Comparison of ENCODE assay signal across 30 mouse cellular contexts in genomic region chr2:147069077-147069476, GRCm38 (mm10). TPM values are rescaled to one million over a fixed set of nuclear protein-coding genes. Genes with fewer than 3 reads are reported as not detected.
DNase-seq lines count a peak whose midpoint lies in the region; ATAC-seq and TF ChIP-seq lines count a peak whose summit lies in the region.
"Had no signal": no experiment of that assay in that cellular context is flagged by ENCODE, and none has a peak within 500 bp of the region (broad histone marks: within the 10 kb centered on the region; RNA-seq: fewer than 3 reads in every experiment).

No protein-coding gene starts in this region.

- DNase-seq in heart, adult 11 months, result peak; percentile 62
- no peak for DNase-seq in midbrain, embryonic 10.5 days (ENCODE audit: low spot score)
- peak; percentile 80 for DNase-seq in brain, embryonic 14.5 days (ENCODE audit: low read depth)
- DNase-seq in retina, embryonic 14.5 days (ENCODE audit: low spot score), result peak; percentile 60
- DNase-seq in right cerebral cortex, postnatal 14 days, result no peak
- DNase-seq: adrenal gland, postnatal 10 days; B cell, adult 2 months; cerebellum, adult 2 months; cerebellum, postnatal 25 days; gastrocnemius, postnatal 25 days; heart, adult 2 months; kidney, adult 11 months; kidney, postnatal 36 days; lung, adult 18-20 months; lung, postnatal 10 days; right cerebral cortex, postnatal 4 days; thymus, adult 2 months; thymus, postnatal 4 days had no signal

- ATAC-seq in heart, embryonic 11.5 days (replicated peaks; ENCODE audit: insufficient number of reproducible peaks, low FRiP score, low TSS enrichment), result no peak
- 0 out of 2 replicates have a peak, but pooled peaks have one; percentile 20 for ATAC-seq in midbrain, embryonic 13.5 days
- ATAC-seq in intestine, postnatal 0 days, result no peak
- ATAC-seq: liver, embryonic 12.5 days; midbrain, embryonic 16.5 days had no signal

- no peak overlapping the region for H3K9ac ChIP-seq in heart, embryonic 11.5 days (ENCODE audit: low read depth, low read length)
- H3K9ac ChIP-seq in midbrain, embryonic 13.5 days (replicated peaks), result no peak overlapping the region
- H3K9ac ChIP-seq in intestine, postnatal 0 days (ENCODE audit: low read depth, low read length), result no peak overlapping the region
- H3K9ac ChIP-seq: kidney, embryonic 15.5 days; limb, embryonic 13.5 days; liver, embryonic 12.5 days had no signal

- H3K36me3 ChIP-seq in heart, embryonic 11.5 days (ENCODE audit: control insufficient read depth, insufficient read depth, low read length), result 0 out of 2 replicates have a peak, but pooled peaks cover 3% of the 10 kb centered on the region
- peaks cover 27% of the 10 kb centered on the region for H3K36me3 ChIP-seq in midbrain, embryonic 13.5 days
- H3K36me3 ChIP-seq in midbrain, embryonic 10.5 days, result peaks cover 50% of the 10 kb centered on the region
- peaks cover 18% of the 10 kb centered on the region for H3K36me3 ChIP-seq in intestine, postnatal 0 days (ENCODE audit: control insufficient read depth, insufficient read depth)

- H3K27ac ChIP-seq in heart, embryonic 11.5 days (ENCODE audit: low read depth, low read length), result no peak overlapping the region
- H3K27ac ChIP-seq in midbrain, embryonic 13.5 days, result no peak overlapping the region
- H3K27ac ChIP-seq in midbrain, embryonic 10.5 days (replicated peaks), result no peak overlapping the region
- H3K27ac ChIP-seq in intestine, postnatal 0 days (ENCODE audit: low read depth, low read length), result no peak overlapping the region
- H3K27ac ChIP-seq: heart, adult 2 months; kidney, embryonic 15.5 days; limb, embryonic 13.5 days; liver, embryonic 12.5 days; stomach, postnatal 0 days had no signal

- TF ChIP-seq POLR2A in brain, embryonic 14.5 days (IDR thresholded peaks at IDR 0.05; ENCODE audit: borderline replicate concordance, extremely low read depth, insufficient read depth, insufficient read length, poor library complexity, severe bottlenecking), result no peak

- no peak overlapping the region for H3K4me3 ChIP-seq in heart, embryonic 11.5 days (ENCODE audit: low read depth, low read length)
- H3K4me3 ChIP-seq in midbrain, embryonic 13.5 days (replicated peaks), result no peak overlapping the region
- H3K4me3 ChIP-seq in midbrain, embryonic 10.5 days, result no peak overlapping the region
- H3K4me3 ChIP-seq in intestine, postnatal 0 days (ENCODE audit: low read depth, low read length), result no peak overlapping the region
- H3K4me3 ChIP-seq: heart, adult 2 months; kidney, embryonic 15.5 days; limb, embryonic 13.5 days; liver, embryonic 12.5 days; myocyte had no signal

- WGBS in heart, embryonic 11.5 days (ENCODE audit: insufficient replicate concordance), result 65% methylated on average over 1 of the region's 1 CpGs
- 13% methylated on average over 1 of the region's 1 CpGs for WGBS in midbrain, embryonic 13.5 days
- WGBS in midbrain, embryonic 10.5 days, result 39% methylated on average over 1 of the region's 1 CpGs
- WGBS in intestine, postnatal 0 days, result 88% methylated on average over 1 of the region's 1 CpGs

- H3K9me3 ChIP-seq in heart, embryonic 11.5 days (replicated peaks; ENCODE audit: control insufficient read depth, low read length), result no peaks in the 10 kb centered on the region
- H3K9me3 ChIP-seq in midbrain, embryonic 13.5 days, result no peaks in the 10 kb centered on the region
- no peaks in the 10 kb centered on the region for H3K9me3 ChIP-seq in midbrain, embryonic 10.5 days (replicated peaks)
- no peaks in the 10 kb centered on the region for H3K9me3 ChIP-seq in intestine, postnatal 0 days (ENCODE audit: control insufficient read depth)
- H3K9me3 ChIP-seq: kidney, embryonic 15.5 days; limb, embryonic 13.5 days; liver, embryonic 12.5 days had no signal

- no peaks in the 10 kb centered on the region; the same call in 1 of the 2 replicates for H3K4me1 ChIP-seq in heart, embryonic 11.5 days (ENCODE audit: control insufficient read depth, insufficient read depth, low read length)
- H3K4me1 ChIP-seq in midbrain, embryonic 13.5 days (replicated peaks), result no peaks in the 10 kb centered on the region; the same call in 1 of the 2 replicates
- peaks cover 7% of the 10 kb centered on the region; the same call in 1 of the 2 replicates for H3K4me1 ChIP-seq in midbrain, embryonic 10.5 days
- no peaks in the 10 kb centered on the region for H3K4me1 ChIP-seq in intestine, postnatal 0 days (replicated peaks; ENCODE audit: control insufficient read depth, insufficient read depth, low read length)
- H3K4me1 ChIP-seq: kidney, embryonic 15.5 days; limb, embryonic 13.5 days had no signal

- no peaks in the 10 kb centered on the region for H3K27me3 ChIP-seq in heart, embryonic 11.5 days (ENCODE audit: control insufficient read depth, insufficient read depth, low read length)
- no peaks in the 10 kb centered on the region for H3K27me3 ChIP-seq in midbrain, embryonic 13.5 days
- no peaks in the 10 kb centered on the region for H3K27me3 ChIP-seq in midbrain, embryonic 10.5 days (ENCODE audit: low read depth, poor library complexity, severe bottlenecking)
- no peaks in the 10 kb centered on the region for H3K27me3 ChIP-seq in intestine, postnatal 0 days (replicated peaks; ENCODE audit: control insufficient read depth, insufficient read depth, low read length)
- H3K27me3 ChIP-seq: CH12.LX; kidney, embryonic 15.5 days; limb, embryonic 13.5 days; liver, embryonic 12.5 days had no signal

- no peak for TF ChIP-seq CTCF in brain, embryonic 14.5 days (IDR thresholded peaks at IDR 0.05; ENCODE audit: borderline replicate concordance, extremely low read depth, insufficient read depth, insufficient read length)
- TF ChIP-seq CTCF in intestine, postnatal 0 days (IDR thresholded peaks at IDR 0.05; ENCODE audit: low read depth), result no peak

- H3K4me2 ChIP-seq in heart, embryonic 11.5 days, result no peak overlapping the region
- H3K4me2 ChIP-seq in midbrain, embryonic 13.5 days (replicated peaks), result no peak overlapping the region
- no peak overlapping the region for H3K4me2 ChIP-seq in intestine, postnatal 0 days (replicated peaks; ENCODE audit: low read depth)
- H3K4me2 ChIP-seq: kidney, embryonic 15.5 days; limb, embryonic 13.5 days; liver, embryonic 12.5 days had no signal

RNA-seq across cellular contexts. Expression of gene Nkx2-4, which starts 16.2 kb away (rescaled TPM):
- polyA plus RNA-seq in heart, embryonic 11.5 days (2014; fragmentation: Nextera tagmentation; extraction: Ambion mirVana), result not detected in 2 replicates
- 0.77 and 1.7 TPM in 2 replicates for polyA plus RNA-seq in midbrain, embryonic 13.5 days (2015; fragmentation: Nextera tagmentation; extraction: Ambion mirVana)
- 1.3 TPM in 2 replicates for polyA plus RNA-seq in midbrain, embryonic 10.5 days (2016; fragmentation: Nextera tagmentation; extraction: Ambion mirVana)
- 2.2 and 2.5 TPM in 2 replicates for polyA plus RNA-seq in brain, embryonic 14.5 days (2012; rRNA removed)
- not detected in 2 replicates for polyA plus RNA-seq in intestine, postnatal 0 days (2015; fragmentation: Nextera tagmentation; extraction: Ambion mirVana)
- polyA plus RNA-seq: cerebellum, adult 2 months; embryonic facial prominence, embryonic 14.5 days; heart, adult 2 months; heart, embryonic 14.5 days; kidney, embryonic 15.5 days; limb, embryonic 13.5 days; liver, embryonic 12.5 days; myocyte; stomach, postnatal 0 days had no signal

RNA-seq across cellular contexts. Expression of gene Xrn2, which starts 56.3 kb away (rescaled TPM):
- polyA plus RNA-seq in heart, embryonic 11.5 days (2014; fragmentation: Nextera tagmentation; extraction: Ambion mirVana), result 70.3 and 71.7 TPM in 2 replicates
- 78.8 and 85.7 TPM in 2 replicates for polyA plus RNA-seq in midbrain, embryonic 13.5 days (2015; fragmentation: Nextera tagmentation; extraction: Ambion mirVana)
- polyA plus RNA-seq in midbrain, embryonic 10.5 days (2016; fragmentation: Nextera tagmentation; extraction: Ambion mirVana), result 88.0 and 92.5 TPM in 2 replicates
- 54.2 and 55.9 TPM in 2 replicates for polyA plus RNA-seq in brain, embryonic 14.5 days (2012; rRNA removed)
- 46.4 and 50.0 TPM in 2 replicates for polyA plus RNA-seq in intestine, postnatal 0 days (2015; fragmentation: Nextera tagmentation; extraction: Ambion mirVana)

Comparison
In these comparisons a context has a peak if more than half of its experiments do, and no peak if none do; other contexts are left out.
1. DNase-seq: peak in heart, adult 11 months (single experiment), brain, embryonic 14.5 days (single experiment) and retina, embryonic 14.5 days (single experiment); none in midbrain, embryonic 10.5 days (single experiment) and right cerebral cortex, postnatal 14 days (single experiment).